Mouse (Mus musculus): Measurements from ENCODE around the gene Nr4a1.

Gene Nr4a1

GRCm38 (mm10) chr15:101286129-101286770, 32.2 kb downstream of the Nr4a1 start:
- no peak for DNase-seq (ENCODE audit: low spot score in 2 of 2)

- DNase-seq (ENCODE audit: low spot score in 2 of 2): no peak
Observed at GRCm38 (mm10) chr15:101287361-101287760, 33.3 kb downstream of the Nr4a1 start.

- no peak for DNase-seq (ENCODE audit: low spot score in 2 of 2)
Observed at GRCm38 (mm10) chr15:101290354-101290753, 36.3 kb downstream of the Nr4a1 start.

- DNase-seq (ENCODE audit: low spot score in 2 of 2): no peak
Observed at GRCm38 (mm10) chr15:101292012-101292411, 37.9 kb downstream of the Nr4a1 start.

GRCm38 (mm10) chr15:101293025-101293621, 39.1 kb downstream of the Nr4a1 start, which contains the start of gene 6030408B16Rik:
Gene 6030408B16Rik, plus strand, starts transcription at chr15:101293212.
- DNase-seq (ENCODE audit: low spot score in 2 of 2): no peak

GRCm38 (mm10) chr15:101294028-101294894, 40.2 kb downstream of the Nr4a1 start:
- DNase-seq (ENCODE audit: low spot score in 2 of 2): no peak

- no peak for DNase-seq (ENCODE audit: low spot score in 2 of 2)
Observed at GRCm38 (mm10) chr15:101295106-101295505, 41.0 kb downstream of the Nr4a1 start.

- no peak for DNase-seq (ENCODE audit: low spot score in 2 of 2)
Observed at GRCm38 (mm10) chr15:101295616-101296015, 41.5 kb downstream of the Nr4a1 start.

- DNase-seq (ENCODE audit: low spot score in 2 of 2): no peak
Observed at GRCm38 (mm10) chr15:101296091-101296490, 42.0 kb downstream of the Nr4a1 start.

GRCm38 (mm10) chr15:101297988-101298387, 43.9 kb downstream of the Nr4a1 start:
- no peak for DNase-seq (ENCODE audit: low spot score in 2 of 2)

- DNase-seq (ENCODE audit: low spot score in 2 of 2): no peak
Observed at GRCm38 (mm10) chr15:101298550-101298949, 44.5 kb downstream of the Nr4a1 start.

GRCm38 (mm10) chr15:101299480-101299960, 45.5 kb downstream of the Nr4a1 start:
- no peak for DNase-seq (ENCODE audit: low spot score in 2 of 2)

- DNase-seq (ENCODE audit: low spot score in 2 of 2): no peak
Observed at GRCm38 (mm10) chr15:101300128-101300527, 46.1 kb downstream of the Nr4a1 start.

- no peak for DNase-seq (ENCODE audit: low spot score in 2 of 2)
Observed at GRCm38 (mm10) chr15:101302201-101302600, 48.1 kb downstream of the Nr4a1 start.

- no peak for DNase-seq (ENCODE audit: low spot score in 2 of 2)
Observed at GRCm38 (mm10) chr15:101303830-101304229, 49.8 kb downstream of the Nr4a1 start.

GRCm38 (mm10) chr15:101306459-101306858, 52.4 kb downstream of the Nr4a1 start:
- no peak for DNase-seq (ENCODE audit: low spot score in 2 of 2)

GRCm38 (mm10) chr15:101308440-101309348, 54.6 kb downstream of the Nr4a1 start:
- DNase-seq (ENCODE audit: low spot score in 2 of 2): no peak

- DNase-seq (ENCODE audit: low spot score in 2 of 2): no peak
Observed at GRCm38 (mm10) chr15:101309493-101309892, 55.4 kb downstream of the Nr4a1 start.

- DNase-seq (ENCODE audit: low spot score in 2 of 2): no peak
Observed at GRCm38 (mm10) chr15:101311087-101311770, 57.2 kb downstream of the Nr4a1 start.

- no peak for DNase-seq (ENCODE audit: low spot score in 2 of 2)
Observed at GRCm38 (mm10) chr15:101312006-101312405, 57.9 kb downstream of the Nr4a1 start.

- no peak for DNase-seq (ENCODE audit: low spot score in 2 of 2)
Observed at GRCm38 (mm10) chr15:101315378-101315777, 61.3 kb downstream of the Nr4a1 start.

Data from frontal cortex, postnatal 10 days (tissue).